Mouse (Mus musculus) liver, adult (tissue): ENCODE data around the gene Ick.

Experiments
- GATA4 ChIP-seq: IDR thresholded peaks from 2 replicates; pipeline ENCODE4 v1.6.1; 2014; ENCODE audit warnings: mild to moderate bottlenecking, low read length; ENCODE audit not compliant: insufficient replicate concordance

The Ick gene

GRCm38 (mm10) chr9:78121985-78122384 is 13.0 kb downstream of the Ick start:
- TF ChIP-seq GATA4 = no peak

- no peak for TF ChIP-seq GATA4
Observed at GRCm38 (mm10) chr9:78122939-78123712, 14.1 kb downstream of the Ick start.

- TF ChIP-seq GATA4 = no peak
Observed at GRCm38 (mm10) chr9:78124297-78124696, 15.3 kb downstream of the Ick start.

DNA sequence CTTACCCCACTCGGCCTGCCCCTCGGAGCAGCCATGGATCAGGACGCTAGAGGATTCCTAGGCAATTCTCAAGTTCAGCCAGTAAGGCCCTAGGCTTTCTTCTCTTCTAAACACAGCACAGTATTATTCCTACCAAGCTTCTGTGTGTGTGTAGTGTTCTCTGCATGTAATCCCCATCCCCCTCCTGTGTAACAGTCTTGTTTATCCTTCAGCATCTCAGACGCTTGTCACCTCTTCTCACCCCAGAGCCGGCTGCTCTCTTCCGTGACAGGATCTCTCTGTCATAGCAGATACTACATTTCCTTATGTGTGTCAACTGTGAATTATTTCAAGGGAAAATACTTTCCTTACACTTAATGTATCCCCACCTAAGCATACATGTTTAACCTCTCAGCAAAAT is 17.0 kb downstream of the Ick start:
- TF ChIP-seq GATA4 = no peak

DNA sequence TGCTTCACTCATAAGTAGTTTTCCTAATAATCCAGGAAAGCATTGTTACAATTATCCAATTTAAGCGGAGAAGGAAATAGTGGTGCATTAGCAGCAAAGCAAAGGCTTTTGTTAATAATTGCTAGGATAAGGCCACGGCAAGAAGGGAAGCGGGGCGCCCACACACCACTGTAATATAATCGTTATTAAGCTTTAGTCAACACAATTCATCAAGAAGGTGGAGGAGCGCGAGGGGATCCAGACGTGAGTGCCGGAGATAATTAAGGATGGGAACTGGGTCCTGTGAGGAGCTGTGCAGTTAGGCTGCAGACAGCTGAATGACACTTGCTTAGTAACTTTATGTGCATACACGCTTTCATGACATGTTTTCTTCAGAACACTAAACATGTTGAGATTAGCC is 17.7 kb downstream of the Ick start:
- TF ChIP-seq GATA4 = no peak

DNA sequence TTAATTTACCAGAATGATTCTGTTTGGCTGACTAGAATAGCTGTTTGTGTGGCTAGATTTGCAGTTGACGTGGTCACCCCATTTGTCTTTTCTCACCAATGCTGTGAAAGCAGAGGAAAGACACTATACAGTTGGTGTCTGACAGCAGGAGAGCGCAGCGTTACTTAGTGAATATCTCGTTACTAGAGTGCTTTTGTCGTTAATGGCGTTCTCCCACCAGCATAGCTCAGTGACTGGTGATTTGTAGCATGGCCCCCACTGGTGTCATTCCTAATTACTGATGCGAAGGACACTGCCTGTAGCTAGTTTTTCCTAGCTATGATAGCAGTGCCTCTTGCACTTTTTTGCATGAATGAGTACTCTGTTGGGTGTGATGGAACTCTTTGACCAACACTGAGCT is 26.7 kb downstream of the Ick start:
- no peak for TF ChIP-seq GATA4

DNA sequence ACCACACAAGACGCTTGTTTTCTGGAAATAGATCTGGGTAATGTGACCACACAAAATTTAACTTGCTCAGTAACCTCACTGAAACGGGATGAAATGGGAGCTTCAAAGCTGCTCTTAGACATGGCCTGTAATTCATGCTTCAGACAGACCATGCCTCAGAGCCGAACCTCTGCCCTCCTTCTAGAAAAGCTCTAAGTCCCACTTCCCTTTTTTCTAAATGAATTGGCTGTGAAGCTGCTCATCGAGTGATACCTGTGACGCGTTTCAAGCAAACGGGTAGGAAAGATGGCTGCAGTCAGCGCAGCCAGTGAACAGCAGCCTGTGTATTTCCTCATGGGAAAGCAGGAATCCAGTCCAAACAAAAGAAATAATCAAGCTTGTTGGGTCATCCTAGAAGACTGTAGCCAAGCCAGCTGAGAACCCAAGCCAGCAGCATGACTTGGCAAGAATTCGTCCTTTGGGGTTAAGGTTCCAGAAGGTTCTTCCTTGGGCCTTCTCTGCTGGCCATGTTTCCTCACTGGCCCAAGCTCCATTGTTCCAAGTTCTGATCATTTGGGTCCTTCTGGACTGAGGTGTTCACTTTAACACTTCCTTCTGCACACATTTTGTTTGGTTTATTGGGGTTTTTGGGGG is 29.2 kb downstream of the Ick start:
- TF ChIP-seq GATA4 = no peak

DNA sequence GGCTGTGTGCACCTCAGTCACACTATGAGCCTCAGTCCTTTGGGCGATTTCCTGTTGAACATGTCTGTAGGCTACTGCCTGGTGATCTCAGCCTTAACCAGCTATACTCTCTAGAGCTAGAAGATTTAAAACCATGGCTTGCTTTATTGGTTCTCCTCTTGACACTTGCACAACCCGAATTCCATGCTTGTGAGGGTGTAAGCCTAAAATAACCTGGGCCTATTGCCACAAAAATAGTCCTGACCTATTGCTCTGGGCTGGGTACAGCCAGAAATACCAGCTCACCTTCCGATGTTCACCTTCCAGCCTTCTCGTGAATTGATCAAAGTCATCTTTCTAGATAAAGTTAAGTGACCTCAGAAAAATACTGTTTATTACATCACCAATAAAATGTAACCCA is 30.5 kb downstream of the Ick start:
- peak; percentile 34; the same call in 1 of the 2 replicates for TF ChIP-seq GATA4

GRCm38 (mm10) chr9:78146099-78146498 is 37.1 kb downstream of the Ick start:
- TF ChIP-seq GATA4 = no peak

DNA sequence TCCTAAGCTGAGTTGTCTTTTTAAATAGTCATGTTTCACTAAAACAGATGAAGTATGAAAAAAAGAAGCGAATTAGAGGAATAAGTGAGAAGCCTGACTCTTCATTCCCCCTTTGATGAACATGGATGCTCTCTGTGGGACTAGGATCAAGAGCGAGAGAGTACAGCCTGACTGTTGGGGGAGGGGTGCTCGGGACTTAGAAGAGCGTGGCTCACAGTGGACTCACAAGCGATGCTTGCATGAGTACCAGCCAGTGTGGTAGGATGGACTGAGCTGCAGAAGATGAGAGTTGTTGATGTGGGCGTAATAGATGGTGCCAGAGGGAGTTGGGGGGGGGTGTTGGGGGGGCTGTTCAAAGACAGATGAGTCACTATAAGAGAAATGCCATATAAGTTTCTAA is 37.6 kb downstream of the Ick start:
- TF ChIP-seq GATA4 = no peak

- TF ChIP-seq GATA4 = no peak
Observed at GRCm38 (mm10) chr9:78148149-78148548, 39.2 kb downstream of the Ick start.

- no peak for TF ChIP-seq GATA4
Observed at GRCm38 (mm10) chr9:78154211-78154977, 45.4 kb downstream of the Ick start.

GRCm38 (mm10) chr9:78157221-78157620 is 48.2 kb downstream of the Ick start:
- TF ChIP-seq GATA4 = no peak

- no peak for TF ChIP-seq GATA4
Observed at GRCm38 (mm10) chr9:78163291-78163690, 54.3 kb downstream of the Ick start.

DNA sequence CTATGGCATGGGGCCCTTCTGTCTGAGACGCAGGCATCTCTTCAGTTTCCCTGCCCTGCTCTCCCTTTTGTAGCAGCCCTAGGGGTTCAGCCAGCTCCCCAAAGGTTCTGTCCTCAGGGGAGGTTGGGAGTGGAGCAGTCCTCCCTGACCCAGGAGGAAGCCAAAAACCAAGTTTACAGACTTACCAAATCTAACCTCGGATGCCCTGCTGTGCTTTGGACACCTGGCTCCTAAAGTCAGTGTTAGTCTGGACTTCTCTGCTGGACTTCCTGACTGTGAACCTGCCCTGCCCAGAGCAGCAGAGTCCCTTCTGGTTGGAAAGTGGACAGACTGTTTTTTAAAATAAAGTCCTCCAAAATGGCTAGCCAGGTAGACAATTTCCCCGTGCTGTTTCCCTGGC is 55.7 kb downstream of the Ick start:
- no peak for TF ChIP-seq GATA4

GRCm38 (mm10) chr9:78165454-78165853 is 56.5 kb downstream of the Ick start:
- no peak for TF ChIP-seq GATA4

GRCm38 (mm10) chr9:78166694-78167452 is 57.9 kb downstream of the Ick start:
- TF ChIP-seq GATA4 = no peak
